Mouse (Mus musculus) c-Kit-positive CD71-negative TER-119-negative erythroid progenitor cells, embryonic 14.5 days (primary cell): Measurements from ENCODE around the gene Eif3g.

ENCODE experiments used
- DNase-seq: peaks from one replicate; pipeline ENCODE4 v3.0.0-alpha.2; 2013; ENCODE audit warnings: low read depth

The Eif3g gene

DNA sequence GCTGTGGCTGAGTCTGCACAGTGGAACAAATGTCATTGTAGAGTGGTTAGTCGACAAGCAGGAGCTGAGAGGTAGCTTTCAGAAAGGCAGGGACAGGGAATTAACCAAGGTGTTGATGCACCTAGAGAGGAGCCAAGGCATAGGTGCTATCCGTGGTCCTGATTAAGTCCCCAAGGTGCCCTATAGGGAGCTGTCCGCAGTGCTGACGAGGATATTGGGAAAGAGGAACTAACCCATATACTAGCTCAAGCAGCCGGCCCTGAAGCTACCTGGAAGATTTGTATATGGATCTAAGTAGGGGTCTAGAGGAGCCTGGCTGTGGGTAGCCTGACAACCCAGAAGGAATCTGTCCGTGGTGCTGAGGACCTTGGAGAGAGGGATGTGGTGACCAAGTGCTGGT lies 41.3 kb downstream of the Eif3g start:
- DNase-seq: peak; percentile 90

DNA sequence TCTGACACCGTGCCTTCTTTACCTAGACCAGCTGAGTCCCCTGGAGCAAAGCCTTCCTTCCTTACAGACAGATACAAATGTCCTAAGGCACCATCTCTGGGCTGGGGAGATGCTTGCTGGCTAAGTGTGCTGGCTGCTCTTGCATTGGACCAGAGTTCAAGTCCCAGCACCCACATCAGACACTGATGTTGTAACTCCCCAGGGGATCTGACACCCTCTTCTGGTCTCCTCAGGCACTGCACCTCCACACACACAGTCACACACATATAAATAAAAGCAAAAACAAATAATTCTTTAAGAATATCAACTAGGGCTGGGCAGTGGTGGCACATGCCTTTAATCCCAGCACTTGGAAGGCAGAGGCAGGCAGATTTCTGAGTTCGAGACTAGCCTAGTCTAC lies 48.2 kb downstream of the Eif3g start:
- no peak for DNase-seq
